Mouse (Mus musculus): ENCODE measurements at regions not wholly inside any gene's neighbourhood (a gene's known extent, or its start where the extent isn't known, plus 50 kb on each side); places are given as distances from the start of the nearest gene placed in this dataset.

GRCm38 (mm10) chr7:36352761-36353160 is 345.2 kb upstream of the Tshz3 start:
- no peak for DNase-seq (ENCODE audit: low spot score in 2 of 2)

GRCm38 (mm10) chr7:36350616-36351015 is 347.3 kb upstream of the Tshz3 start:
- DNase-seq (ENCODE audit: low spot score in 2 of 2), result no peak

GRCm38 (mm10) chr7:36348195-36348594 is 349.7 kb upstream of the Tshz3 start:
- no peak for DNase-seq (ENCODE audit: low spot score in 2 of 2)

GRCm38 (mm10) chr7:36334857-36335256 is 363.1 kb upstream of the Tshz3 start:
- DNase-seq (ENCODE audit: low spot score in 2 of 2), result no peak

- no peak for DNase-seq (ENCODE audit: low spot score in 2 of 2)
These were observed 363.8 kb upstream of the Tshz3 start for GRCm38 (mm10) chr7:36334091-36334490.

- peak; percentile 16 to 19 for DNase-seq (ENCODE audit: low spot score in 2 of 2)
These were observed 365.3 kb upstream of the Tshz3 start for GRCm38 (mm10) chr7:36332633-36333032.

- DNase-seq (ENCODE audit: low spot score in 2 of 2), result no peak
These were observed 369.8 kb upstream of the Tshz3 start for GRCm38 (mm10) chr7:36328141-36328540.

GRCm38 (mm10) chr7:36324035-36324434 is 373.9 kb upstream of the Tshz3 start:
- DNase-seq (ENCODE audit: low spot score in 2 of 2), result no peak

- no peak for DNase-seq (ENCODE audit: low spot score in 2 of 2)
These were observed 375.7 kb upstream of the Tshz3 start for GRCm38 (mm10) chr7:36322181-36322580.

- no peak for DNase-seq (ENCODE audit: low spot score in 2 of 2)
These were observed 380.3 kb upstream of the Tshz3 start for GRCm38 (mm10) chr7:36317466-36318212.

GRCm38 (mm10) chr7:36313751-36314150 is 384.2 kb upstream of the Tshz3 start:
- no peak for DNase-seq (ENCODE audit: low spot score in 2 of 2)

- no peak for DNase-seq (ENCODE audit: low spot score in 2 of 2)
These were observed 387.9 kb upstream of the Tshz3 start for GRCm38 (mm10) chr7:36309761-36310605.

- DNase-seq (ENCODE audit: low spot score in 2 of 2), result no peak
These were observed 389.2 kb upstream of the Tshz3 start for GRCm38 (mm10) chr7:36308726-36309125.

GRCm38 (mm10) chr7:36308106-36308620 is 389.8 kb upstream of the Tshz3 start:
- DNase-seq (ENCODE audit: low spot score in 2 of 2), result no peak

GRCm38 (mm10) chr7:36277275-36277674 is 420.6 kb upstream of the Tshz3 start:
- DNase-seq (ENCODE audit: low spot score in 2 of 2), result no peak

- no peak for DNase-seq (ENCODE audit: low spot score in 2 of 2)
These were observed 429.0 kb upstream of the Tshz3 start for GRCm38 (mm10) chr7:36268966-36269365.

GRCm38 (mm10) chr7:36265163-36265823 is 432.6 kb upstream of the Tshz3 start:
- no peak for DNase-seq (ENCODE audit: low spot score in 2 of 2)

GRCm38 (mm10) chr7:36262124-36262710 is 435.7 kb upstream of the Tshz3 start:
- no peak for DNase-seq (ENCODE audit: low spot score in 2 of 2)

- DNase-seq (ENCODE audit: low spot score in 2 of 2), result no peak
These were observed 440.8 kb upstream of the Tshz3 start for GRCm38 (mm10) chr7:36257102-36257501.

GRCm38 (mm10) chr7:36247356-36247755 is 444.6 kb upstream of the Zfp507 start:
- DNase-seq (ENCODE audit: low spot score in 2 of 2), result no peak

- DNase-seq (ENCODE audit: low spot score in 2 of 2), result no peak
These were observed 433.9 kb upstream of the Zfp507 start for GRCm38 (mm10) chr7:36236673-36237072.

Data from layer of hippocampus, postnatal 10 days (tissue).